Mouse (Mus musculus): ENCODE data around the gene Pla1a. TPM values are rescaled to one million over a fixed set of nuclear protein-coding genes. Genes with fewer than 3 reads are reported as not detected.
"Not testable (repeated sequence)": the region's sequence is repeated elsewhere in the genome, so short reads cannot be mapped to it uniquely, and the experiment has no call there.

The Pla1a gene
- polyA plus RNA-seq, 1 experiment from 2014 or later, result 0.32 TPM

- Histone ChIP-seq H3K4me3 (replicated peaks; ENCODE audit: low read length) (peak within 1 kb of the TSS; percentile 79), H3K27me3 (ENCODE audit: control insufficient read depth, insufficient read depth, low read length) (no peaks in the 10 kb centered on the region), H3K9me3 (ENCODE audit: control insufficient read depth, low read length) (no peaks in the 10 kb centered on the region), H3K4me2 (replicated peaks) (peak within 1 kb of the TSS; percentile 64), H3K27ac (peak within 1 kb of the TSS; percentile 88), H3K36me3 (replicated peaks; ENCODE audit: control insufficient read depth, insufficient read depth) (peaks cover 25% of the 10 kb centered on the region), H3K4me1 (replicated peaks; ENCODE audit: control insufficient read depth, insufficient read depth, low read length) (peaks cover 12% of the 10 kb centered on the region; the same call in 1 of the 2 replicates), H3K9ac (peak within 1 kb of the TSS; percentile 88)
- ATAC-seq (ENCODE audit: low FRiP score) (peak; percentile 97), DNase-seq (ENCODE audit: low spot score) (peak; percentile 86)
- under 1% methylated on average over 58 of the region's 61 CpGs for WGBS
Measured at GRCm38 (mm10) chr16:38452442-38453202, 19.7 kb upstream of the Pla1a start, which contains the start of gene Adprh. Adprh (minus strand) TSS chr16:38452703.

GRCm38 (mm10) chr16:38451421-38452205, 18.7 kb upstream of the Pla1a start:
- H3K9ac ChIP-seq, result peak overlapping the region; percentile 88
- WGBS, result 46% methylated on average over 12 of the region's 12 CpGs
- ATAC-seq (ENCODE audit: low FRiP score) (peak; percentile 21; the same call in 1 of the 2 replicates), DNase-seq (ENCODE audit: low spot score) (no peak)
- H3K9me3 ChIP-seq (ENCODE audit: control insufficient read depth, low read length), result no peaks in the 10 kb centered on the region
- H3K4me1 ChIP-seq (replicated peaks; ENCODE audit: control insufficient read depth, insufficient read depth, low read length), result peaks cover 12% of the 10 kb centered on the region; the same call in 1 of the 2 replicates
- peak overlapping the region; percentile 79 for H3K4me3 ChIP-seq (replicated peaks; ENCODE audit: low read length)
- H3K4me2 ChIP-seq (replicated peaks), result peak overlapping the region; percentile 64
- 0 out of 2 replicates have a peak overlapping the region, but pooled peaks have one; percentile 88 for H3K27ac ChIP-seq
- no peaks in the 10 kb centered on the region for H3K27me3 ChIP-seq (ENCODE audit: control insufficient read depth, insufficient read depth, low read length)
- peaks cover 35% of the 10 kb centered on the region for H3K36me3 ChIP-seq (replicated peaks; ENCODE audit: control insufficient read depth, insufficient read depth)

- Histone ChIP-seq H3K9ac (no peak overlapping the region), H3K27me3 (ENCODE audit: control insufficient read depth, insufficient read depth, low read length) (no peaks in the 10 kb centered on the region), H3K27ac (no peak overlapping the region), H3K4me1 (replicated peaks; ENCODE audit: control insufficient read depth, insufficient read depth, low read length) (peaks cover 12% of the 10 kb centered on the region; the same call in 1 of the 2 replicates), H3K4me3 (replicated peaks; ENCODE audit: low read length) (no peak overlapping the region), H3K9me3 (ENCODE audit: control insufficient read depth, low read length) (no peaks in the 10 kb centered on the region), H3K4me2 (replicated peaks) (no peak overlapping the region), H3K36me3 (replicated peaks; ENCODE audit: control insufficient read depth, insufficient read depth) (peaks cover 44% of the 10 kb centered on the region)
- ATAC-seq (ENCODE audit: low FRiP score) (no peak), DNase-seq (ENCODE audit: low spot score) (no peak)
- WGBS, result 91% methylated on average over 7 of the region's 7 CpGs
Measured at GRCm38 (mm10) chr16:38450707-38451106, 17.8 kb upstream of the Pla1a start.

GRCm38 (mm10) chr16:38448458-38448857, 15.5 kb upstream of the Pla1a start:
- Histone ChIP-seq H3K27ac (no peak overlapping the region), H3K36me3 (replicated peaks; ENCODE audit: control insufficient read depth, insufficient read depth) (peaks cover 66% of the 10 kb centered on the region), H3K9ac (no peak overlapping the region), H3K4me1 (replicated peaks; ENCODE audit: control insufficient read depth, insufficient read depth, low read length) (peaks cover 12% of the 10 kb centered on the region; the same call in 1 of the 2 replicates), H3K9me3 (ENCODE audit: control insufficient read depth, low read length) (no peaks in the 10 kb centered on the region), H3K4me2 (replicated peaks) (no peak overlapping the region), H3K4me3 (replicated peaks; ENCODE audit: low read length) (no peak overlapping the region), H3K27me3 (ENCODE audit: control insufficient read depth, insufficient read depth, low read length) (no peaks in the 10 kb centered on the region)
- 93% methylated on average over 12 of the region's 12 CpGs for WGBS
- no peak for ATAC-seq (ENCODE audit: low FRiP score)
- DNase-seq (ENCODE audit: low spot score), result no peak

GRCm38 (mm10) chr16:38447366-38447765, 14.4 kb upstream of the Pla1a start:
- Histone ChIP-seq H3K4me2 (replicated peaks) (no peak overlapping the region), H3K27ac (no peak overlapping the region), H3K4me1 (replicated peaks; ENCODE audit: control insufficient read depth, insufficient read depth, low read length) (peaks cover 12% of the 10 kb centered on the region; the same call in 1 of the 2 replicates), H3K9ac (no peak overlapping the region), H3K9me3 (ENCODE audit: control insufficient read depth, low read length) (no peaks in the 10 kb centered on the region), H3K36me3 (replicated peaks; ENCODE audit: control insufficient read depth, insufficient read depth) (peaks cover 74% of the 10 kb centered on the region), H3K27me3 (ENCODE audit: control insufficient read depth, insufficient read depth, low read length) (no peaks in the 10 kb centered on the region), H3K4me3 (replicated peaks; ENCODE audit: low read length) (no peak overlapping the region)
- DNase-seq (ENCODE audit: low spot score) (no peak), ATAC-seq (ENCODE audit: low FRiP score) (no peak)
- 92% methylated on average over 21 of the region's 21 CpGs for WGBS

GRCm38 (mm10) chr16:38446141-38446540, 13.2 kb upstream of the Pla1a start:
- not testable (repeated sequence) for H3K9me3 ChIP-seq (ENCODE audit: control insufficient read depth, low read length); H3K9ac ChIP-seq; DNase-seq (ENCODE audit: low spot score); ATAC-seq (ENCODE audit: low FRiP score); H3K4me1 ChIP-seq (replicated peaks; ENCODE audit: control insufficient read depth, insufficient read depth, low read length); H3K27ac ChIP-seq; H3K4me3 ChIP-seq (replicated peaks; ENCODE audit: low read length); H3K27me3 ChIP-seq (ENCODE audit: control insufficient read depth, insufficient read depth, low read length); H3K4me2 ChIP-seq (replicated peaks)
- 98% methylated on average over 2 of the region's 2 CpGs for WGBS
- peaks cover 74% of the 10 kb centered on the region for H3K36me3 ChIP-seq (replicated peaks; ENCODE audit: control insufficient read depth, insufficient read depth)

GRCm38 (mm10) chr16:38445576-38445975, 12.6 kb upstream of the Pla1a start:
- Histone ChIP-seq H3K4me1 (replicated peaks; ENCODE audit: control insufficient read depth, insufficient read depth, low read length) (0 out of 2 replicates have a peak, but pooled peaks cover under 1% of the 10 kb centered on the region), H3K4me2 (replicated peaks) (no peak overlapping the region), H3K9ac (no peak overlapping the region), H3K9me3 (ENCODE audit: control insufficient read depth, low read length) (no peaks in the 10 kb centered on the region), H3K36me3 (replicated peaks; ENCODE audit: control insufficient read depth, insufficient read depth) (peaks cover 74% of the 10 kb centered on the region), H3K4me3 (replicated peaks; ENCODE audit: low read length) (no peak overlapping the region), H3K27ac (no peak overlapping the region), H3K27me3 (ENCODE audit: control insufficient read depth, insufficient read depth, low read length) (no peaks in the 10 kb centered on the region)
- WGBS, result 97% methylated on average over 20 of the region's 20 CpGs
- no peak for ATAC-seq (ENCODE audit: low FRiP score)
- no peak for DNase-seq (ENCODE audit: low spot score)

- WGBS, result 97% methylated on average over 1 of the region's 1 CpGs
- Histone ChIP-seq H3K4me2 (replicated peaks) (no peak overlapping the region), H3K4me1 (replicated peaks; ENCODE audit: control insufficient read depth, insufficient read depth, low read length) (no peaks in the 10 kb centered on the region), H3K36me3 (replicated peaks; ENCODE audit: control insufficient read depth, insufficient read depth) (peaks cover 71% of the 10 kb centered on the region), H3K27ac (no peak overlapping the region), H3K9me3 (ENCODE audit: control insufficient read depth, low read length) (no peaks in the 10 kb centered on the region), H3K9ac (no peak overlapping the region), H3K4me3 (replicated peaks; ENCODE audit: low read length) (no peak overlapping the region), H3K27me3 (ENCODE audit: control insufficient read depth, insufficient read depth, low read length) (no peaks in the 10 kb centered on the region)
- no peak for DNase-seq (ENCODE audit: low spot score)
- ATAC-seq (ENCODE audit: low FRiP score), result no peak
Measured at GRCm38 (mm10) chr16:38445046-38445445, 12.1 kb upstream of the Pla1a start.

Measured in hindbrain, embryonic 14.5 days (tissue).